In the genomic region with DNA sequence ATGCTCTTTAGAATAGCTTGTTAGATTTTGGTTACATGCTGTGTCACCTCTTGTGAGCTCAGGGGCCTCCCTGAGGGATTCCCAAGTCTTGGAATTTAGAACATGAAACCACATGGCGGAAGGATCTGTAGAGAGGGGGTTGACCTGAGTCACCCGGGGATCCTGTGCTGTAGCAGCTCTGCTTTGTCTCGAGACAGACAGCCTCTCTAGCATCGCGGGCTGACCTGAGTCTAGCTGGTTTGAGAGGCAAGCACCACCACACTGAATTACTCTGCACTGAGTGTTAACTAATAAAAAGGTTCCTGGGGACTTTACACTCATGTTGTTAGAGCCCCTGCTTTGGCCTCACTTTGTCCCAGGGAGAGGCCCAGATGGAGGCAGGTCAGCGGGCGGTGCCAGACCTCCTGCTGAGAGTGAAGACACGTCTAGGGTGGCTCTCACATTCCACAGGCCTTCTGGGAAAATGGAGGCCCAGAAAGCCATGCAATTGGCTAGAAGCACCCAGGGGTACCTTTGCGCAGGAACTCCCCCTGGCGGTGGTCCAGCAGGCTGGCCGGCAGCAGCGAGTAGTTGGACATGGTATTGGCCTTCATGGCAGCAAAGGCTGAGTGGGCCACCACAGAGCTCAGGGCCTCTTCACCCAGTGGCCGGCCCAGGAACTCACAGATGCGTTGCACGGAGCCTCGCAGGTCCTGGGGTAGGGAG, we compare ENCODE assay signal across 8 mouse cellular contexts. TPM values are rescaled to one million over a fixed set of nuclear protein-coding genes. Genes with fewer than 3 reads are reported as not detected.
DNase-seq lines count a peak whose midpoint lies in the region; ATAC-seq and TF ChIP-seq lines count a peak whose summit lies in the region.

No protein-coding gene starts in this region.

- no peak overlapping the region for H3K4me2 ChIP-seq in hindbrain, embryonic 11.5 days (replicated peaks; ENCODE audit: low read depth, low read length)
- no peak overlapping the region for H3K4me2 ChIP-seq in hindbrain, embryonic 16.5 days (ENCODE audit: low read length)
- no peak overlapping the region for H3K4me2 ChIP-seq in liver, embryonic 14.5 days (ENCODE audit: low read depth)

- H3K36me3 ChIP-seq in hindbrain, embryonic 11.5 days (ENCODE audit: control insufficient read depth, insufficient read depth, low read length), result peaks cover 3% of the 10 kb centered on the region; the same call in 1 of the 2 replicates
- 0 out of 2 replicates have a peak, but pooled peaks cover 2% of the 10 kb centered on the region for H3K36me3 ChIP-seq in hindbrain, embryonic 16.5 days (ENCODE audit: control insufficient read depth, insufficient read depth, low read length)
- H3K36me3 ChIP-seq in liver, embryonic 14.5 days (replicated peaks; ENCODE audit: control insufficient read depth, insufficient read depth, low read depth), result no peaks in the 10 kb centered on the region; the same call in 1 of the 2 replicates
- H3K36me3 ChIP-seq in small intestine, adult 2 months (ENCODE audit: control insufficient read depth, insufficient read depth, low read length), result peaks cover 64% of the 10 kb centered on the region

- TF ChIP-seq POLR2A in small intestine, adult 2 months (IDR thresholded peaks at IDR 0.05; ENCODE audit: low read depth, low read length), result no peak

- H3K4me1 ChIP-seq in hindbrain, embryonic 11.5 days (replicated peaks; ENCODE audit: control insufficient read depth, insufficient read depth, low read length), result no peaks in the 10 kb centered on the region
- H3K4me1 ChIP-seq in hindbrain, embryonic 16.5 days (ENCODE audit: control insufficient read depth, insufficient read depth, low read depth, low read length), result no peaks in the 10 kb centered on the region
- H3K4me1 ChIP-seq in liver, embryonic 14.5 days (replicated peaks; ENCODE audit: control insufficient read depth in 2 of 2, insufficient read depth in 2 of 2, low read length in 1 of 2), result no peaks in the 10 kb centered on the region
- H3K4me1 ChIP-seq in small intestine, adult 2 months (ENCODE audit: control insufficient read depth, insufficient read depth, insufficient read length, low read length), result peaks cover 53% of the 10 kb centered on the region

- H3K27ac ChIP-seq in hindbrain, embryonic 11.5 days (ENCODE audit: low read depth, low read length), result no peak overlapping the region
- no peak overlapping the region for H3K27ac ChIP-seq in hindbrain, embryonic 16.5 days (ENCODE audit: low read depth, low read length)
- no peak overlapping the region for H3K27ac ChIP-seq in liver, embryonic 14.5 days
- H3K27ac ChIP-seq in small intestine, adult 2 months (ENCODE audit: insufficient read depth, low read depth, low read length), result peak overlapping the region; percentile 64

- ATAC-seq in hindbrain, embryonic 11.5 days (ENCODE audit: low FRiP score), result no peak
- ATAC-seq in hindbrain, embryonic 16.5 days, result no peak
- ATAC-seq in liver, embryonic 14.5 days (ENCODE audit: insufficient read depth), result peak; percentile 45; the same call in 1 of the 2 replicates
- no peak for ATAC-seq in activated CD4-positive, CD25-positive, alpha-beta regulatory T cell, adult 4 months

- H3K27me3 ChIP-seq in hindbrain, embryonic 11.5 days (ENCODE audit: control insufficient read depth, insufficient read depth, low read length), result no peaks in the 10 kb centered on the region
- H3K27me3 ChIP-seq in hindbrain, embryonic 16.5 days (replicated peaks; ENCODE audit: control insufficient read depth, insufficient read depth, low read length), result no peaks in the 10 kb centered on the region
- no peaks in the 10 kb centered on the region for H3K27me3 ChIP-seq in liver, embryonic 14.5 days (ENCODE audit: control insufficient read depth, insufficient read depth, low read length)
- no peaks in the 10 kb centered on the region for H3K27me3 ChIP-seq in small intestine, adult 2 months (ENCODE audit: control insufficient read depth, insufficient read depth, low read length)

- H3K9ac ChIP-seq in hindbrain, embryonic 11.5 days (ENCODE audit: low read depth, low read length), result no peak overlapping the region
- no peak overlapping the region for H3K9ac ChIP-seq in hindbrain, embryonic 16.5 days (ENCODE audit: low read depth, low read length)
- no peak overlapping the region for H3K9ac ChIP-seq in liver, embryonic 14.5 days (replicated peaks)

- TF ChIP-seq CTCF in liver, embryonic 14.5 days (IDR thresholded peaks at IDR 0.05; ENCODE audit: low read depth), result peak; percentile 87
- peak; percentile 51; the same call in 1 of the 2 replicates for TF ChIP-seq CTCF in small intestine, adult 2 months (IDR thresholded peaks at IDR 0.05; ENCODE audit: extremely low read depth, insufficient read length, insufficient replicate concordance, low read depth, low read length)

- no peak for TF ChIP-seq EP300 in liver, embryonic 14.5 days (IDR thresholded peaks at IDR 0.05; ENCODE audit: low read depth)

- no peaks in the 10 kb centered on the region for H3K9me3 ChIP-seq in hindbrain, embryonic 11.5 days (ENCODE audit: control insufficient read depth, low read length)
- no peaks in the 10 kb centered on the region for H3K9me3 ChIP-seq in hindbrain, embryonic 16.5 days (ENCODE audit: control insufficient read depth, low read length)
- H3K9me3 ChIP-seq in liver, embryonic 14.5 days (ENCODE audit: control insufficient read depth, low read length), result no peaks in the 10 kb centered on the region

- WGBS in hindbrain, embryonic 11.5 days, result 20% methylated on average over 16 of the region's 16 CpGs
- 17% methylated on average over 16 of the region's 16 CpGs for WGBS in hindbrain, embryonic 16.5 days
- WGBS in liver, embryonic 14.5 days (ENCODE audit: insufficient replicate concordance), result 24% methylated on average over 16 of the region's 16 CpGs
- 18% methylated on average over 16 of the region's 16 CpGs for WGBS in small intestine, adult 2 months

- no peak overlapping the region for H3K4me3 ChIP-seq in hindbrain, embryonic 11.5 days (ENCODE audit: low read depth, low read length)
- no peak overlapping the region for H3K4me3 ChIP-seq in hindbrain, embryonic 16.5 days (ENCODE audit: low read length)
- H3K4me3 ChIP-seq in liver, embryonic 14.5 days (ENCODE audit: insufficient read depth in 1 of 2, low read depth in 2 of 2, low read length in 2 of 2), result no peak overlapping the region
- no peak overlapping the region for H3K4me3 ChIP-seq in small intestine, adult 2 months (ENCODE audit: low read depth, low read length)

- peak; percentile 72 for DNase-seq in hindbrain, embryonic 11.5 days (ENCODE audit: low spot score)
- DNase-seq in ZHBTc4 (ENCODE audit: low read depth, low spot score), result peak; percentile 94
- DNase-seq in induced T-regulatory cell, adult 2 months (ENCODE audit: low read depth), result peak; percentile 53
- DNase-seq in liver, embryonic 14.5 days (ENCODE audit: low read depth in 3 of 3, low spot score in 3 of 3), result no peak
- no peak for DNase-seq in frontal cortex, postnatal 36 days (ENCODE audit: low spot score in 2 of 2)

RNA-seq across cellular contexts. Expression of a gene that starts 5.3 kb away (rescaled TPM):
- not detected in 2 replicates for polyA plus RNA-seq in hindbrain, embryonic 11.5 days (2014; fragmentation: Nextera tagmentation; extraction: Ambion mirVana)
- not detected in 2 replicates for polyA plus RNA-seq in hindbrain, embryonic 16.5 days (2015; fragmentation: Nextera tagmentation; extraction: Ambion mirVana)
- polyA plus RNA-seq in liver, embryonic 14.5 days (2012; rRNA removed), result not detected in 2 replicates
- not detected in 2 replicates for polyA plus RNA-seq in liver, embryonic 14.5 days (2014; fragmentation: Nextera tagmentation; extraction: Ambion mirVana)
- 0.20 and 0.38 TPM in 2 replicates for polyA plus RNA-seq in small intestine, adult 2 months (2012; rRNA removed)
- polyA plus RNA-seq in activated CD4-positive, CD25-positive, alpha-beta regulatory T cell, adult 4 months (2017; shearing (Covaris generic)), result not detected

RNA-seq across cellular contexts. Expression of a gene that starts 9.9 kb away (rescaled TPM):
- 0.80 TPM in 2 replicates for polyA plus RNA-seq in hindbrain, embryonic 11.5 days (2014; fragmentation: Nextera tagmentation; extraction: Ambion mirVana)
- 0.37 and 0.44 TPM in 2 replicates for polyA plus RNA-seq in hindbrain, embryonic 16.5 days (2015; fragmentation: Nextera tagmentation; extraction: Ambion mirVana)
- 0.31 and 0.32 TPM in 2 replicates for polyA plus RNA-seq in liver, embryonic 14.5 days (2012; rRNA removed)
- 0.14 and 0.32 TPM in 2 replicates for polyA plus RNA-seq in liver, embryonic 14.5 days (2014; fragmentation: Nextera tagmentation; extraction: Ambion mirVana)
- 64.5 and 102 TPM in 2 replicates for polyA plus RNA-seq in small intestine, adult 2 months (2012; rRNA removed)
- not detected for polyA plus RNA-seq in activated CD4-positive, CD25-positive, alpha-beta regulatory T cell, adult 4 months (2017; shearing (Covaris generic))

RNA-seq across cellular contexts. Expression of a gene that starts 13.1 kb away (rescaled TPM):
- polyA plus RNA-seq in hindbrain, embryonic 11.5 days (2014; fragmentation: Nextera tagmentation; extraction: Ambion mirVana), result 13.6 and 17.6 TPM in 2 replicates
- 23.9 and 28.3 TPM in 2 replicates for polyA plus RNA-seq in hindbrain, embryonic 16.5 days (2015; fragmentation: Nextera tagmentation; extraction: Ambion mirVana)
- 7.6 and 9.1 TPM in 2 replicates for polyA plus RNA-seq in liver, embryonic 14.5 days (2012; rRNA removed)
- polyA plus RNA-seq in liver, embryonic 14.5 days (2014; fragmentation: Nextera tagmentation; extraction: Ambion mirVana), result 5.8 and 9.0 TPM in 2 replicates
- 87.3 and 164 TPM in 2 replicates for polyA plus RNA-seq in small intestine, adult 2 months (2012; rRNA removed)
- 10 to 100 TPM; 10.2 to 19.6 TPM for polyA plus RNA-seq in activated CD4-positive, CD25-positive, alpha-beta regulatory T cell, adult 4 months (2017; shearing (Covaris generic))

RNA-seq across cellular contexts. Expression of a gene that starts 15.6 kb away (rescaled TPM):
- polyA plus RNA-seq in hindbrain, embryonic 11.5 days (2014; fragmentation: Nextera tagmentation; extraction: Ambion mirVana), result 904 and 927 TPM in 2 replicates
- polyA plus RNA-seq in hindbrain, embryonic 16.5 days (2015; fragmentation: Nextera tagmentation; extraction: Ambion mirVana), result 508 and 537 TPM in 2 replicates
- polyA plus RNA-seq in liver, embryonic 14.5 days (2012; rRNA removed), result 499 and 605 TPM in 2 replicates
- polyA plus RNA-seq in liver, embryonic 14.5 days (2014; fragmentation: Nextera tagmentation; extraction: Ambion mirVana), result 832 and 846 TPM in 2 replicates
- 820 and 1,370 TPM in 2 replicates for polyA plus RNA-seq in small intestine, adult 2 months (2012; rRNA removed)
- polyA plus RNA-seq in activated CD4-positive, CD25-positive, alpha-beta regulatory T cell, adult 4 months (2017; shearing (Covaris generic)), result 1,000 to 10,000 TPM; 2,566 to 2,766 TPM

RNA-seq across cellular contexts. Expression of a gene that starts 26.0 kb away (rescaled TPM):
- 2.2 and 2.8 TPM in 2 replicates for polyA plus RNA-seq in hindbrain, embryonic 11.5 days (2014; fragmentation: Nextera tagmentation; extraction: Ambion mirVana)
- polyA plus RNA-seq in hindbrain, embryonic 16.5 days (2015; fragmentation: Nextera tagmentation; extraction: Ambion mirVana), result 3.2 and 3.3 TPM in 2 replicates
- 0.69 and 0.80 TPM in 2 replicates for polyA plus RNA-seq in liver, embryonic 14.5 days (2012; rRNA removed)
- polyA plus RNA-seq in liver, embryonic 14.5 days (2014; fragmentation: Nextera tagmentation; extraction: Ambion mirVana), result 0.51 and 0.54 TPM in 2 replicates
- 8.9 and 13.1 TPM in 2 replicates for polyA plus RNA-seq in small intestine, adult 2 months (2012; rRNA removed)
- 1 to 10 TPM; 5.2 to 8.5 TPM for polyA plus RNA-seq in activated CD4-positive, CD25-positive, alpha-beta regulatory T cell, adult 4 months (2017; shearing (Covaris generic))

Comparison
In these comparisons a context has a peak if more than half of its experiments do, and no peak if none do; other contexts are left out.
1. DNase-seq: peak in hindbrain, embryonic 11.5 days (single experiment), ZHBTc4 (single experiment) and induced T-regulatory cell, adult 2 months (single experiment); none in liver, embryonic 14.5 days (0 of 3) and frontal cortex, postnatal 36 days (0 of 2).
2. RNA of a gene that starts 9.9 kb away (polyA plus RNA-seq): 64.5 to 102 TPM in small intestine, adult 2 months; 0.80 TPM in hindbrain, embryonic 11.5 days, 0.37 to 0.44 TPM in hindbrain, embryonic 16.5 days, 0.14 to 0.32 TPM in liver, embryonic 14.5 days and not detected in activated CD4-positive, CD25-positive, alpha-beta regulatory T cell, adult 4 months; every median in the first group is over 10 times any median in the second.